Mouse (Mus musculus) embryonic fibroblast, embryonic 13.5 days (primary cell): ENCODE data around the gene Slc22a23.

Experiments
- CTCF ChIP-seq: IDR thresholded peaks from 2 replicates; pipeline ENCODE4 v1.5.1; 2011; ENCODE audit warnings: mild to moderate bottlenecking, control low read depth, low read length, moderate library complexity, borderline replicate concordance; ENCODE audit not compliant: insufficient read depth
- POLR2A ChIP-seq: IDR thresholded peaks from 2 replicates; pipeline ENCODE4 v1.6.1; 2011; ENCODE audit warnings: low read depth, mild to moderate bottlenecking, control low read depth, low read length, moderate library complexity

DNA sequence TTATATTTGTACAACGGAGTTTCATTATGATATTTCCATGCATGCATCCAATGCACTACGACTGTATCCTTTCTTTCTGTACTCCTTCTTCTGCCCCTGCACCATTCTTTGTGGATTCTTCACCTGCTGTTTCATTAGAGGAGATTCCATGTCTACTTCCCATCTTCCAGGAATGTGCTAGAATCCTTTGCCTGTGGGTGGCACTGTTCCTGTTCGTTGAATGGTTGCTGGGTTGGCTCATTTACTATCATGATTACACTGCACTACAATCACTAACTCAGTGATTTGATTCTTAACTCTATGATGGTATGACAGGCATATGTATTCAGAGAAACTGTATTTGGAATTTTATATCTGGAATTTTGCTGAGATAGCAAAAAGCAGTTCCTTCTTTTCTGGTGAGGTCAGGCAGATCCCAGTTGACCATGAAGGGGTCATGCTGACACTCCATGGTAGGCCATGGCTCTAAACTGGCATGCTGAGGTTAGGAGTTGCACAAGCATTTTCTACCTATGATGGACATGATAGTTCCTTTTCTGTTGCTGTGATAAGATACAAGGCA lies 187.3 kb downstream of the Slc22a23 start:
- TF ChIP-seq POLR2A (no peak), CTCF (no peak)
